In genomic region chr9:86720794-86721193, GRCm38 (mm10) we compare ENCODE assay signal across 20 mouse cellular contexts. TPM values are rescaled to one million over a fixed set of nuclear protein-coding genes. Genes with fewer than 3 reads are reported as not detected.
"Had no signal": no experiment of that assay in that cellular context is flagged by ENCODE, and none has a peak within 500 bp of the region (broad histone marks: within the 10 kb centered on the region; RNA-seq: fewer than 3 reads in every experiment).

No protein-coding gene starts in this region.

- H3K27ac ChIP-seq: kidney, postnatal 0 days; limb, embryonic 10.5 days; limb, embryonic 13.5 days; liver, embryonic 12.5 days; liver, embryonic 15.5 days; lung, embryonic 15.5 days had no signal

- ATAC-seq: liver, embryonic 12.5 days had no signal

- H3K27me3 ChIP-seq: limb, embryonic 13.5 days; liver, embryonic 12.5 days; liver, embryonic 15.5 days; lung, embryonic 15.5 days had no signal

- H3K4me3 ChIP-seq: limb, embryonic 10.5 days; limb, embryonic 13.5 days; liver, embryonic 12.5 days; liver, embryonic 15.5 days; lung, embryonic 15.5 days had no signal

- H3K9ac ChIP-seq: limb, embryonic 13.5 days; liver, embryonic 12.5 days; liver, embryonic 15.5 days; lung, embryonic 15.5 days had no signal

- H3K9me3 ChIP-seq: limb, embryonic 10.5 days; limb, embryonic 13.5 days; liver, embryonic 12.5 days; liver, embryonic 15.5 days; lung, embryonic 15.5 days had no signal

- DNase-seq: kidney, adult 9 months; kidney, postnatal 25 days; liver; lung, adult 18-20 months; lung, postnatal 10 days; lung, postnatal 36 days; midbrain, embryonic 14.5 days; thymus, adult 2 months; thymus, postnatal 14 days; thymus, postnatal 4 days had no signal

- H3K4me2 ChIP-seq: limb, embryonic 13.5 days; liver, embryonic 12.5 days; liver, embryonic 15.5 days; lung, embryonic 15.5 days; midbrain, embryonic 11.5 days had no signal

- H3K4me1 ChIP-seq: liver, embryonic 12.5 days; liver, embryonic 15.5 days; lung, embryonic 15.5 days had no signal

- H3K36me3 ChIP-seq: limb, embryonic 10.5 days; limb, embryonic 13.5 days; liver, embryonic 12.5 days; liver, embryonic 15.5 days; lung, embryonic 15.5 days had no signal

RNA-seq across cellular contexts. Expression of gene Prss35, which starts 22.7 kb away (rescaled TPM):
- total RNA-seq: megakaryocyte progenitor cell, adult 5-6 weeks; megakaryocyte-erythroid progenitor cell, adult 5-6 weeks had no signal
- polyA plus RNA-seq: small intestine, adult 2 months had no signal
